Mouse (Mus musculus) cerebellum, postnatal 25 days (tissue): Measurements from ENCODE around the gene Csnka2ip.
A peak's percentile ranks its signal among the peaks of the same experiment; 100 is the strongest.

Experiments
- DNase-seq, 2 experiments: peaks; one replicate each; pipeline ENCODE4 v3.0.0; 2021; ENCODE audit warnings: mixed read lengths in 2 of 2

Gene Csnka2ip

GRCm38 (mm10) chr16:64602308-64602707 is at the start of gene Csnka2ip:
Gene Csnka2ip (minus strand): TSS chr16:64602408.
- DNase-seq, result no peak

GRCm38 (mm10) chr16:64649594-64650290 is 47.5 kb upstream of the Csnka2ip start:
- DNase-seq, result no peak

- no peak for DNase-seq
Observed at GRCm38 (mm10) chr16:64647771-64648170, 45.6 kb upstream of the Csnka2ip start.

- DNase-seq, result no peak
Observed at GRCm38 (mm10) chr16:64635110-64635509, 32.9 kb upstream of the Csnka2ip start.

GRCm38 (mm10) chr16:64620116-64620515 is 17.9 kb upstream of the Csnka2ip start:
- no peak for DNase-seq

GRCm38 (mm10) chr16:64614648-64615047 is 12.4 kb upstream of the Csnka2ip start:
- no peak for DNase-seq

GRCm38 (mm10) chr16:64607793-64608192 is 5.6 kb upstream of the Csnka2ip start:
- DNase-seq, result no peak

- no peak for DNase-seq
Observed at GRCm38 (mm10) chr16:64586825-64587224, 15.4 kb downstream of the Csnka2ip start.

GRCm38 (mm10) chr16:64586262-64586619 is 16.0 kb downstream of the Csnka2ip start:
- DNase-seq, result no peak

- DNase-seq, result no peak
Observed at GRCm38 (mm10) chr16:64585599-64586261, 16.5 kb downstream of the Csnka2ip start.

- DNase-seq, result no peak
Observed at GRCm38 (mm10) chr16:64584591-64584990, 17.6 kb downstream of the Csnka2ip start.

GRCm38 (mm10) chr16:64583406-64583805 is 18.8 kb downstream of the Csnka2ip start:
- peak in 1 of 2 experiments; percentile 8 for DNase-seq

GRCm38 (mm10) chr16:64569496-64569895 is 32.7 kb downstream of the Csnka2ip start:
- no peak for DNase-seq

GRCm38 (mm10) chr16:64563081-64563480 is 39.1 kb downstream of the Csnka2ip start:
- no peak for DNase-seq

GRCm38 (mm10) chr16:64558518-64558917 is 43.7 kb downstream of the Csnka2ip start:
- DNase-seq, result no peak

- DNase-seq, result no peak
Observed at GRCm38 (mm10) chr16:64526883-64527282, 75.3 kb downstream of the Csnka2ip start.

- DNase-seq, result no peak
Observed at GRCm38 (mm10) chr16:64524051-64524645, 78.1 kb downstream of the Csnka2ip start.

- no peak for DNase-seq
Observed at GRCm38 (mm10) chr16:64513423-64513822, 88.8 kb downstream of the Csnka2ip start.
